Comparison of ENCODE assay signal across 13 mouse cellular contexts in genomic region chr5:42065090-42065489, GRCm38 (mm10).
"Had no signal": no experiment of that assay in that cellular context is flagged by ENCODE, and none has a peak within 500 bp of the region (broad histone marks: within the 10 kb centered on the region; RNA-seq: fewer than 3 reads in every experiment).

No protein-coding gene starts in this region.

- DNase-seq: lung, adult 18-20 months; lung, embryonic 14.5 days; lung, postnatal 10 days; lung, postnatal 4 days; midbrain, embryonic 14.5 days; retina, postnatal 1 day; right cerebral cortex, adult 18-20 months; right cerebral cortex, postnatal 25 days; right cerebral cortex, postnatal 4 days; spleen, adult 18-20 months; thymus, adult 2 months; thymus, postnatal 25 days; thymus, postnatal 4 days had no signal
